8 mouse cellular contexts compared by ENCODE assay signal in genomic region chr11:85392179-85392863, GRCm38 (mm10). TPM values are rescaled to one million over a fixed set of nuclear protein-coding genes. Genes with fewer than 3 reads are reported as not detected.
DNase-seq lines count a peak whose midpoint lies in the region; ATAC-seq lines count a peak whose summit lies in the region.

No protein-coding gene starts in this region.

- H3K36me3 ChIP-seq in midbrain, embryonic 10.5 days, result no peaks in the 10 kb centered on the region
- no peaks in the 10 kb centered on the region for H3K36me3 ChIP-seq in midbrain, embryonic 15.5 days (replicated peaks)
- H3K36me3 ChIP-seq in embryonic facial prominence, embryonic 15.5 days, result no peaks in the 10 kb centered on the region

- H3K9me3 ChIP-seq in midbrain, embryonic 10.5 days (replicated peaks), result no peaks in the 10 kb centered on the region
- H3K9me3 ChIP-seq in midbrain, embryonic 15.5 days, result no peaks in the 10 kb centered on the region
- no peaks in the 10 kb centered on the region for H3K9me3 ChIP-seq in embryonic facial prominence, embryonic 15.5 days (replicated peaks)

- peak overlapping the region; percentile 70 for H3K27ac ChIP-seq in midbrain, embryonic 10.5 days (replicated peaks)
- no peak overlapping the region for H3K27ac ChIP-seq in midbrain, embryonic 15.5 days
- H3K27ac ChIP-seq in embryonic facial prominence, embryonic 15.5 days (replicated peaks), result peak overlapping the region; percentile 90

- 59% methylated on average over 12 of the region's 12 CpGs for WGBS in midbrain, embryonic 10.5 days
- 36% methylated on average over 12 of the region's 12 CpGs for WGBS in midbrain, embryonic 15.5 days
- WGBS in embryonic facial prominence, embryonic 15.5 days, result 16% methylated on average over 12 of the region's 12 CpGs

- DNase-seq in midbrain, embryonic 10.5 days (ENCODE audit: low spot score), result peak; percentile 20
- peak; percentile 16 to 42 for DNase-seq in kidney, postnatal 25 days
- DNase-seq in retina, embryonic 14.5 days (ENCODE audit: low spot score), result peak; percentile 74
- no peak for DNase-seq in testis, postnatal 14 days (ENCODE audit: low spot score)
- DNase-seq in cerebellum, postnatal 4 days (ENCODE audit: low spot score in 2 of 2), result no peak

- no peak for ATAC-seq in midbrain, embryonic 15.5 days (replicated peaks)
- ATAC-seq in embryonic facial prominence, embryonic 15.5 days (ENCODE audit: insufficient number of reproducible peaks, low FRiP score, low TSS enrichment, low read depth), result peak; percentile 85
- ATAC-seq in granulocyte monocyte progenitor cell, adult 5-6 weeks (replicated peaks; ENCODE audit: poor library complexity, severe bottlenecking), result no peak

- H3K4me1 ChIP-seq in midbrain, embryonic 10.5 days, result peaks cover 36% of the 10 kb centered on the region
- peaks cover 12% of the 10 kb centered on the region; the same call in 1 of the 2 replicates for H3K4me1 ChIP-seq in midbrain, embryonic 15.5 days
- H3K4me1 ChIP-seq in embryonic facial prominence, embryonic 15.5 days, result peaks cover 20% of the 10 kb centered on the region

- H3K9ac ChIP-seq in midbrain, embryonic 15.5 days, result no peak overlapping the region; the same call in 1 of the 2 replicates
- H3K9ac ChIP-seq in embryonic facial prominence, embryonic 15.5 days, result no peak overlapping the region

- H3K4me3 ChIP-seq in midbrain, embryonic 10.5 days, result no peak overlapping the region
- H3K4me3 ChIP-seq in midbrain, embryonic 15.5 days, result no peak overlapping the region
- H3K4me3 ChIP-seq in embryonic facial prominence, embryonic 15.5 days (replicated peaks), result no peak overlapping the region

- no peaks in the 10 kb centered on the region for H3K27me3 ChIP-seq in midbrain, embryonic 10.5 days (ENCODE audit: low read depth, poor library complexity, severe bottlenecking)
- no peaks in the 10 kb centered on the region for H3K27me3 ChIP-seq in midbrain, embryonic 15.5 days (replicated peaks)
- no peaks in the 10 kb centered on the region for H3K27me3 ChIP-seq in embryonic facial prominence, embryonic 15.5 days

- H3K4me2 ChIP-seq in midbrain, embryonic 15.5 days, result no peak overlapping the region
- H3K4me2 ChIP-seq in embryonic facial prominence, embryonic 15.5 days (replicated peaks), result peak overlapping the region; percentile 34

RNA-seq across cellular contexts. Expression of gene Bcas3, which starts 39.4 kb away (rescaled TPM):
- 20.2 and 24.2 TPM in 2 replicates for polyA plus RNA-seq in midbrain, embryonic 10.5 days (2016; fragmentation: Nextera tagmentation; extraction: Ambion mirVana)
- 30.8 and 33.1 TPM in 2 replicates for polyA plus RNA-seq in midbrain, embryonic 15.5 days (2015; fragmentation: Nextera tagmentation; extraction: Ambion mirVana)
- 27.0 and 32.7 TPM in 2 replicates for polyA plus RNA-seq in embryonic facial prominence, embryonic 15.5 days (2015; fragmentation: Nextera tagmentation; extraction: Ambion mirVana)
- total RNA-seq in granulocyte monocyte progenitor cell, adult 5-6 weeks (2014; fragmentation: Nextera tagmentation), result 25.0 and 30.7 TPM in 2 replicates
- total RNA-seq in granulocyte monocyte progenitor cell, adult 5-6 weeks (2017), result 14.8 and 17.6 TPM in 2 replicates

Comparison
In these comparisons a context has a peak if more than half of its experiments do, and no peak if none do; other contexts are left out.
1. DNase-seq: peak in midbrain, embryonic 10.5 days (single experiment), kidney, postnatal 25 days (2 of 2) and retina, embryonic 14.5 days (single experiment); none in testis, postnatal 14 days (single experiment) and cerebellum, postnatal 4 days (0 of 2).